Mouse (Mus musculus) embryonic facial prominence, embryonic 10.5 days (tissue): ENCODE data around the gene Atp6v0d1. TPM values are rescaled to one million over a fixed set of nuclear protein-coding genes. Genes with fewer than 3 reads are reported as not detected.

Experiments
- DNase-seq: peaks from one replicate; pipeline ENCODE4 v3.0.0-alpha.2; 2017; ENCODE audit warnings: low spot score
- H3K27ac ChIP-seq: fragments of 300-500 bp; sonication (generic); replicated peaks from 2 replicates; pipeline ENCODE4 v1.5.1; 2016; ENCODE audit warnings: mild to moderate bottlenecking
- H3K27me3 ChIP-seq: fragments of 300-500 bp; sonication (generic); replicated peaks from 2 replicates; pipeline ENCODE4 v1.6.1; 2016; ENCODE audit warnings: low read depth, mild to moderate bottlenecking; ENCODE audit not compliant: poor library complexity, severe bottlenecking
- H3K36me3 ChIP-seq: fragments of 300-500 bp; sonication (generic); replicated peaks from 2 replicates; pipeline ENCODE4 v1.6.1; 2016; ENCODE audit warnings: mild to moderate bottlenecking, moderate library complexity
- H3K4me1 ChIP-seq: fragments of 300-500 bp; sonication (generic); 2 replicates; pipeline ENCODE4 v1.6.1; 2016
- H3K4me3 ChIP-seq: fragments of 300-500 bp; sonication (generic); 2 replicates; pipeline ENCODE4 v1.5.1; 2016; ENCODE audit warnings: mild to moderate bottlenecking, moderate library complexity
- H3K9me3 ChIP-seq: fragments of 300-500 bp; sonication (generic); 2 replicates; pipeline ENCODE4 v1.6.1; 2016; ENCODE audit warnings: mild to moderate bottlenecking
- WGBS: fragments of 180-500 bp; shearing (Covaris S2); methylation state at CpG from one replicate; pipeline ENCODE4 v1.1.7; 2016; 5-methylcytosine and 5-hydroxymethylcytosine counted together
- polyA plus RNA-seq: library from polyadenylated mRNA; unstranded; fragments of >200 nt; fragmentation: Nextera tagmentation; extraction: Ambion mirVana; gene quantifications from 2 replicates; pipeline ENCODE4 v1.2.1, GENCODE M21; 2016

Atp6v0d1 gene
- polyA plus RNA-seq, 1 experiment from 2014 or later: 64.7 TPM

GRCm38 (mm10) chr8:105484392-105484791 is 81.5 kb downstream of the Atp6v0d1 start:
- Histone ChIP-seq H3K36me3 (peaks cover 5% of the 10 kb centered on the region), H3K4me1 (peaks cover 39% of the 10 kb centered on the region), H3K27ac (peak overlapping the region; percentile 71), H3K4me3 (no peak overlapping the region), H3K9me3 (no peaks in the 10 kb centered on the region), H3K27me3 (no peaks in the 10 kb centered on the region)
- 23% methylated on average over 2 of the region's 2 CpGs for WGBS
- peak; percentile 86 for DNase-seq

GRCm38 (mm10) chr8:105484030-105484368 is 81.8 kb downstream of the Atp6v0d1 start:
- H3K4me3 ChIP-seq: no peak overlapping the region
- peaks cover 39% of the 10 kb centered on the region for H3K4me1 ChIP-seq
- DNase-seq: peak; percentile 44
- no peaks in the 10 kb centered on the region for H3K9me3 ChIP-seq
- no peaks in the 10 kb centered on the region for H3K27me3 ChIP-seq
- WGBS: 29% methylated on average over 3 of the region's 3 CpGs
- peaks cover 5% of the 10 kb centered on the region for H3K36me3 ChIP-seq
- peak overlapping the region; percentile 71 for H3K27ac ChIP-seq

GRCm38 (mm10) chr8:105483212-105484029 is 82.4 kb downstream of the Atp6v0d1 start:
- peaks cover 39% of the 10 kb centered on the region for H3K4me1 ChIP-seq
- no peaks in the 10 kb centered on the region for H3K27me3 ChIP-seq
- peak overlapping the region; percentile 71 for H3K27ac ChIP-seq
- WGBS: 32% methylated on average over 14 of the region's 14 CpGs
- H3K36me3 ChIP-seq: peaks cover 5% of the 10 kb centered on the region
- peak; percentile 78 for DNase-seq
- no peak overlapping the region for H3K4me3 ChIP-seq
- H3K9me3 ChIP-seq: no peaks in the 10 kb centered on the region

GRCm38 (mm10) chr8:105482123-105482522 is 83.7 kb downstream of the Atp6v0d1 start:
- no peak for DNase-seq
- Histone ChIP-seq H3K4me1 (peaks cover 43% of the 10 kb centered on the region), H3K9me3 (no peaks in the 10 kb centered on the region), H3K4me3 (no peak overlapping the region), H3K36me3 (peaks cover 8% of the 10 kb centered on the region), H3K27ac (no peak overlapping the region), H3K27me3 (no peaks in the 10 kb centered on the region)
- 78% methylated on average over 8 of the region's 8 CpGs for WGBS

GRCm38 (mm10) chr8:105481453-105481852 is 84.4 kb downstream of the Atp6v0d1 start:
- no peak overlapping the region for H3K4me3 ChIP-seq
- DNase-seq: peak; percentile 63
- H3K4me1 ChIP-seq: peaks cover 49% of the 10 kb centered on the region
- peaks cover 2% of the 10 kb centered on the region for H3K27me3 ChIP-seq
- H3K27ac ChIP-seq: peak overlapping the region; percentile 66
- H3K36me3 ChIP-seq: peaks cover 10% of the 10 kb centered on the region
- 67% methylated on average over 6 of the region's 6 CpGs for WGBS
- no peaks in the 10 kb centered on the region for H3K9me3 ChIP-seq

GRCm38 (mm10) chr8:105481013-105481412 is 84.8 kb downstream of the Atp6v0d1 start:
- Histone ChIP-seq H3K4me3 (no peak overlapping the region), H3K4me1 (peaks cover 53% of the 10 kb centered on the region), H3K27ac (peak overlapping the region; percentile 66), H3K27me3 (peaks cover 6% of the 10 kb centered on the region), H3K36me3 (peaks cover 14% of the 10 kb centered on the region), H3K9me3 (no peaks in the 10 kb centered on the region)
- peak; percentile 44 for DNase-seq
- WGBS: 33% methylated on average over 2 of the region's 2 CpGs

- Histone ChIP-seq H3K27ac (no peak overlapping the region), H3K4me3 (no peak overlapping the region), H3K27me3 (peaks cover 39% of the 10 kb centered on the region), H3K36me3 (peaks cover 19% of the 10 kb centered on the region), H3K4me1 (peaks cover 61% of the 10 kb centered on the region), H3K9me3 (no peaks in the 10 kb centered on the region)
- no peak for DNase-seq
- WGBS: 71% methylated on average over 3 of the region's 3 CpGs
These were observed 88.1 kb downstream of the Atp6v0d1 start for GRCm38 (mm10) chr8:105477792-105478191.

GRCm38 (mm10) chr8:105476628-105477413 is 89.0 kb downstream of the Atp6v0d1 start:
- H3K36me3 ChIP-seq: peaks cover 17% of the 10 kb centered on the region
- H3K27ac ChIP-seq: no peak overlapping the region
- H3K4me3 ChIP-seq: no peak overlapping the region
- peak; percentile 71 for DNase-seq
- 43% methylated on average over 25 of the region's 25 CpGs for WGBS
- H3K27me3 ChIP-seq: peaks cover 48% of the 10 kb centered on the region
- no peaks in the 10 kb centered on the region for H3K9me3 ChIP-seq
- peaks cover 70% of the 10 kb centered on the region for H3K4me1 ChIP-seq

GRCm38 (mm10) chr8:105476161-105476560 is 89.7 kb downstream of the Atp6v0d1 start:
- Histone ChIP-seq H3K4me1 (peaks cover 70% of the 10 kb centered on the region), H3K27ac (no peak overlapping the region)

GRCm38 (mm10) chr8:105475742-105476141 is 90.1 kb downstream of the Atp6v0d1 start:
- WGBS: 91% methylated on average over 8 of the region's 8 CpGs
- no peak for DNase-seq
- Histone ChIP-seq H3K9me3 (no peaks in the 10 kb centered on the region), H3K27me3 (peaks cover 57% of the 10 kb centered on the region), H3K4me3 (no peak overlapping the region), H3K36me3 (peaks cover 14% of the 10 kb centered on the region), H3K27ac (no peak overlapping the region), H3K4me1 (peaks cover 70% of the 10 kb centered on the region)

More at GRCm38 (mm10) chr8:105476161-105476560, 89.7 kb downstream of the Atp6v0d1 start:
- peaks cover 14% of the 10 kb centered on the region for H3K36me3 ChIP-seq
- H3K9me3 ChIP-seq: no peaks in the 10 kb centered on the region
- 90% methylated on average over 7 of the region's 7 CpGs for WGBS
- H3K4me3 ChIP-seq: no peak overlapping the region
- DNase-seq: no peak
- H3K27me3 ChIP-seq: peaks cover 54% of the 10 kb centered on the region

GRCm38 (mm10) chr8:105475254-105475653 is 90.6 kb downstream of the Atp6v0d1 start:
- DNase-seq: peak; percentile 31
- no peaks in the 10 kb centered on the region for H3K9me3 ChIP-seq
- H3K27ac ChIP-seq: 0 out of 2 replicates have a peak overlapping the region, but pooled peaks have one; percentile 49
- peaks cover 71% of the 10 kb centered on the region for H3K4me1 ChIP-seq
- no peak overlapping the region for H3K4me3 ChIP-seq
- peaks cover 61% of the 10 kb centered on the region for H3K27me3 ChIP-seq
- WGBS: 51% methylated on average over 4 of the region's 4 CpGs
- H3K36me3 ChIP-seq: peaks cover 14% of the 10 kb centered on the region

- Histone ChIP-seq H3K36me3 (peaks cover 14% of the 10 kb centered on the region), H3K9me3 (no peaks in the 10 kb centered on the region), H3K4me1 (peaks cover 75% of the 10 kb centered on the region), H3K27ac (peak overlapping the region; percentile 49; the same call in 1 of the 2 replicates), H3K4me3 (peak overlapping the region; percentile 34; the same call in 1 of the 2 replicates), H3K27me3 (peaks cover 67% of the 10 kb centered on the region)
- DNase-seq: no peak
- WGBS: 44% methylated on average over 5 of the region's 5 CpGs
These were observed 91.2 kb downstream of the Atp6v0d1 start for GRCm38 (mm10) chr8:105474680-105475079.
